Comparison of ENCODE assay signal across 21 mouse cellular contexts in the genomic region with DNA sequence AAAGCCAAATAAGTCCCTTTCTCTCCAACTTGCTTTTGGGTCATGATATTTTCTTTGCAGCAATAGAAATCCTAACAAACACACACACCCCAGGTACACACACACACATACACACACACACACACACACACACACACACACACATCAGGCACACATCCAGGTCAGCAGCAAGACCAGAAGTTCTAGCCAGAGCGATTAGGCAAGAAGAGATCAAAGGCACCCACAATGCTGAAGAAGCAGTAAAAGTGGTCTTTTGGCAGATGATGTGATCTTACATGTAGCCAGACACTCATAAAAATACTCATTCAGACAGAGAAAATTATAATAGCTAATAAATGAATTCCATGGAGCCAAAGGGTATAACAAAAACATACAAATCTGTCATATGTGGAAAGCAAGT. TPM values are rescaled to one million over a fixed set of nuclear protein-coding genes. Genes with fewer than 3 reads are reported as not detected.
DNase-seq lines count a peak whose midpoint lies in the region; ATAC-seq and TF ChIP-seq lines count a peak whose summit lies in the region.
"Had no signal": no experiment of that assay in that cellular context is flagged by ENCODE, and none has a peak within 500 bp of the region (broad histone marks: within the 10 kb centered on the region; RNA-seq: fewer than 3 reads in every experiment).

No protein-coding gene starts in this region.

- WGBS in kidney, adult 2 months = 77% methylated on average over 1 of the region's 1 CpGs
- 80% methylated on average over 1 of the region's 1 CpGs for WGBS in lung, embryonic 16.5 days
- 29% methylated on average over 1 of the region's 1 CpGs for WGBS in small intestine, adult 2 months

- TF ChIP-seq CTCF in kidney, adult 2 months (conservative IDR thresholded peaks at IDR 0.05; ENCODE audit: insufficient read depth, insufficient read length, low read depth, low read length) = no peak
- TF ChIP-seq CTCF in small intestine, adult 2 months (IDR thresholded peaks at IDR 0.05; ENCODE audit: extremely low read depth, insufficient read length, insufficient replicate concordance, low read depth, low read length) = no peak

- no peak overlapping the region for H3K4me2 ChIP-seq in lung, embryonic 16.5 days (ENCODE audit: low read depth, low read length)
- H3K4me2 ChIP-seq: embryonic facial prominence, embryonic 12.5 days; forebrain, embryonic 15.5 days had no signal

- H3K27me3 ChIP-seq in kidney, adult 2 months (replicated peaks; ENCODE audit: control insufficient read depth, insufficient read depth, low read length) = no peaks in the 10 kb centered on the region
- H3K27me3 ChIP-seq in lung, embryonic 16.5 days (ENCODE audit: control insufficient read depth, insufficient read depth, low read depth, low read length) = no peaks in the 10 kb centered on the region
- H3K27me3 ChIP-seq in small intestine, adult 2 months (ENCODE audit: control insufficient read depth, insufficient read depth, low read length) = no peaks in the 10 kb centered on the region
- H3K27me3 ChIP-seq: embryonic facial prominence, embryonic 12.5 days; forebrain, embryonic 15.5 days; Patski had no signal

- H3K4me1 ChIP-seq in kidney, adult 2 months (ENCODE audit: control insufficient read depth, insufficient read depth, low read length) = no peaks in the 10 kb centered on the region; the same call in 1 of the 2 replicates
- H3K4me1 ChIP-seq in lung, embryonic 16.5 days (replicated peaks; ENCODE audit: control insufficient read depth, insufficient read depth, low read length) = peaks cover 31% of the 10 kb centered on the region
- H3K4me1 ChIP-seq in small intestine, adult 2 months (ENCODE audit: control insufficient read depth, insufficient read depth, insufficient read length, low read length) = peaks cover 28% of the 10 kb centered on the region

- no peak for TF ChIP-seq POLR2A in kidney, adult 2 months (IDR thresholded peaks at IDR 0.05; ENCODE audit: low read depth, low read length)
- TF ChIP-seq POLR2A in small intestine, adult 2 months (IDR thresholded peaks at IDR 0.05; ENCODE audit: low read depth, low read length) = no peak

- DNase-seq in kidney, adult 2 months = peak; percentile 38
- DNase-seq in kidney, postnatal 25 days = no peak
- DNase-seq in kidney, postnatal 4 days = peak; percentile 57 to 63
- no peak for DNase-seq in kidney, adult 9 months
- DNase-seq in lung, postnatal 36 days = no peak
- DNase-seq: adrenal gland, postnatal 14 days; cerebellum, adult 11-12 months; cerebellum, adult 9-10 months; cerebellum, postnatal 25 days; gastrocnemius, postnatal 36 days; heart, adult 11 months; heart, postnatal 10 days; heart, postnatal 4 days had no signal

- H3K36me3 ChIP-seq in kidney, adult 2 months (ENCODE audit: control insufficient read depth, insufficient read depth, low read length) = no peaks in the 10 kb centered on the region
- H3K36me3 ChIP-seq in lung, embryonic 16.5 days (ENCODE audit: control insufficient read depth, insufficient read depth, low read length) = no peaks in the 10 kb centered on the region
- H3K36me3 ChIP-seq in small intestine, adult 2 months (ENCODE audit: control insufficient read depth, insufficient read depth, low read length) = no peaks in the 10 kb centered on the region
- H3K36me3 ChIP-seq: embryonic facial prominence, embryonic 12.5 days; forebrain, embryonic 15.5 days had no signal

- H3K9me3 ChIP-seq in lung, embryonic 16.5 days (ENCODE audit: control insufficient read depth, low read length) = peaks cover 2% of the 10 kb centered on the region; the same call in 1 of the 2 replicates
- H3K9me3 ChIP-seq: embryonic facial prominence, embryonic 12.5 days; forebrain, embryonic 15.5 days had no signal

- H3K27ac ChIP-seq in kidney, adult 2 months (ENCODE audit: insufficient read depth, low read depth, low read length) = no peak overlapping the region; the same call in 1 of the 2 replicates
- peak overlapping the region; percentile 46; the same call in 1 of the 2 replicates for H3K27ac ChIP-seq in lung, embryonic 16.5 days (ENCODE audit: low read length)
- H3K27ac ChIP-seq in small intestine, adult 2 months (ENCODE audit: insufficient read depth, low read depth, low read length) = peak overlapping the region; percentile 61
- H3K27ac ChIP-seq: embryonic facial prominence, embryonic 12.5 days; forebrain, embryonic 15.5 days had no signal

- no peak overlapping the region for H3K9ac ChIP-seq in lung, embryonic 16.5 days (ENCODE audit: low read length)
- H3K9ac ChIP-seq: embryonic facial prominence, embryonic 12.5 days; forebrain, embryonic 15.5 days had no signal

- H3K4me3 ChIP-seq in kidney, adult 2 months (ENCODE audit: insufficient read depth, low read depth, low read length) = no peak overlapping the region
- no peak overlapping the region for H3K4me3 ChIP-seq in lung, embryonic 16.5 days (ENCODE audit: low read length)
- H3K4me3 ChIP-seq in small intestine, adult 2 months (ENCODE audit: low read depth, low read length) = no peak overlapping the region
- H3K4me3 ChIP-seq: embryonic facial prominence, embryonic 12.5 days; forebrain, embryonic 15.5 days had no signal

- ATAC-seq in lung, embryonic 16.5 days (ENCODE audit: low read depth) = peak; percentile 20; the same call in 1 of the 2 replicates
- ATAC-seq: activated CD4-positive, CD25-positive, alpha-beta regulatory T cell, adult 4 months; forebrain, embryonic 15.5 days; Patski had no signal

RNA-seq across cellular contexts. Expression of gene Hs1bp3, which starts 41.0 kb away (rescaled TPM):
- 25.3 and 27.7 TPM in 2 replicates for polyA plus RNA-seq in kidney, adult 2 months (2012; rRNA removed)
- 16.4 and 16.9 TPM in 2 replicates for polyA plus RNA-seq in lung, embryonic 16.5 days (2015; fragmentation: Nextera tagmentation; extraction: Ambion mirVana)
- polyA plus RNA-seq in small intestine, adult 2 months (2012; rRNA removed) = 6.1 and 15.2 TPM in 2 replicates

RNA-seq across cellular contexts. Expression of gene Gdf7, which starts 52.4 kb away (rescaled TPM):
- 1.1 and 1.5 TPM in 2 replicates for polyA plus RNA-seq in kidney, adult 2 months (2012; rRNA removed)
- not detected in 2 replicates for polyA plus RNA-seq in lung, embryonic 16.5 days (2015; fragmentation: Nextera tagmentation; extraction: Ambion mirVana)
- polyA plus RNA-seq in small intestine, adult 2 months (2012; rRNA removed) = not detected in 2 replicates
- polyA plus RNA-seq: activated CD4-positive, CD25-positive, alpha-beta regulatory T cell, adult 4 months; forebrain, embryonic 11.5 days; heart, embryonic 14.5 days; Patski had no signal

Comparison
In these comparisons a context has a peak if more than half of its experiments do, and no peak if none do; other contexts are left out.
1. DNase-seq: peak in kidney, adult 2 months (single experiment) and kidney, postnatal 4 days (2 of 2); none in kidney, postnatal 25 days (0 of 2), kidney, adult 9 months (single experiment) and lung, postnatal 36 days (single experiment).